Mouse (Mus musculus): ENCODE results near the gene Osmr. TPM values are rescaled to one million over a fixed set of nuclear protein-coding genes. Genes with fewer than 3 reads are reported as not detected.

Gene Osmr
- polyA plus RNA-seq, 1 experiment from 2014 or later, result 1.6 TPM

DNA sequence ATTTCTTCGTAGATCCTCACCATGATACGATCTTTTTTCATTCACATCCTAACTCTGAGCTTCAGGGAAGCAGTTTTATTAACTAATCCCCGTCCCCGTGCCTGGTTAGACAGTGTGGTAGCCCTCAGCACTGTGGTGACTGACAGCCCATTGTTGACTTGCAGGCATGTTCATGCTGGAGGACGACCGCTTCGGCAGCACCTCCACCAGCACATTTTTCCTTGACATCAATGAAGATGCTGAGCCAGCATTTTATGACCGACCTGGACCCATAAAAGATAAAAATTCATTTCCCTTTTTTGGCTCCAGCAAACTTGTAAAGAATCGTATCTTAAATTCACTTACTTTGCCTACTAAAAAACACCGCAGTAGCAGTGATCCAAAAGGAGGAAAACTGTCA is 88.6 kb downstream of the Osmr start:
- Histone ChIP-seq H3K4me2 (ENCODE audit: low read length) (no peak overlapping the region), H3K4me1 (replicated peaks; ENCODE audit: control insufficient read depth, insufficient read depth, low read length) (no peaks in the 10 kb centered on the region), H3K27me3 (replicated peaks; ENCODE audit: control insufficient read depth, insufficient read depth, low read length) (no peaks in the 10 kb centered on the region), H3K4me3 (ENCODE audit: low read depth, low read length) (no peak overlapping the region), H3K36me3 (ENCODE audit: control insufficient read depth, insufficient read depth, low read length) (peaks cover 89% of the 10 kb centered on the region), H3K9me3 (ENCODE audit: control insufficient read depth, low read length) (no peaks in the 10 kb centered on the region), H3K27ac (ENCODE audit: low read depth) (no peak overlapping the region), H3K9ac (ENCODE audit: low read length) (no peak overlapping the region)
- 94% methylated on average over 10 of the region's 10 CpGs for WGBS
- ATAC-seq (replicated peaks; ENCODE audit: low FRiP score, low TSS enrichment, low read depth) (no peak), DNase-seq (ENCODE audit: low spot score) (no peak)

GRCm38 (mm10) chr15:6772265-6772664 is 102.5 kb downstream of the Osmr start:
- Histone ChIP-seq H3K4me2 (ENCODE audit: low read length) (no peak overlapping the region), H3K4me1 (replicated peaks; ENCODE audit: control insufficient read depth, insufficient read depth, low read length) (no peaks in the 10 kb centered on the region), H3K9ac (ENCODE audit: low read length) (no peak overlapping the region), H3K27me3 (replicated peaks; ENCODE audit: control insufficient read depth, insufficient read depth, low read length) (no peaks in the 10 kb centered on the region), H3K27ac (ENCODE audit: low read depth) (no peak overlapping the region), H3K4me3 (ENCODE audit: low read depth, low read length) (no peak overlapping the region), H3K36me3 (ENCODE audit: control insufficient read depth, insufficient read depth, low read length) (peaks cover 84% of the 10 kb centered on the region), H3K9me3 (ENCODE audit: control insufficient read depth, low read length) (no peaks in the 10 kb centered on the region)
- WGBS, result 88% methylated on average over 3 of the region's 3 CpGs
- ATAC-seq (replicated peaks; ENCODE audit: low FRiP score, low TSS enrichment, low read depth), result no peak
- no peak for DNase-seq (ENCODE audit: low spot score)

Other genes with a start within 250 kb of the Osmr start
- gene Rictor, start 166.6 kb downstream of the Osmr start, polyA plus RNA-seq (2014; fragmentation: Nextera tagmentation; extraction: Ambion mirVana), result 41.1 and 43.8 TPM in 2 replicates
- 24.1 and 29.3 TPM in 2 replicates for gene Lifr, start 215.6 kb upstream of the Osmr start, polyA plus RNA-seq (2014; fragmentation: Nextera tagmentation; extraction: Ambion mirVana)